Mouse (Mus musculus): ENCODE results near the gene Vmn2r85. TPM values are rescaled to one million over a fixed set of nuclear protein-coding genes. Genes with fewer than 3 reads are reported as not detected.

Gene Vmn2r85
- not detected in 2 replicates for polyA plus RNA-seq (2012)

DNA sequence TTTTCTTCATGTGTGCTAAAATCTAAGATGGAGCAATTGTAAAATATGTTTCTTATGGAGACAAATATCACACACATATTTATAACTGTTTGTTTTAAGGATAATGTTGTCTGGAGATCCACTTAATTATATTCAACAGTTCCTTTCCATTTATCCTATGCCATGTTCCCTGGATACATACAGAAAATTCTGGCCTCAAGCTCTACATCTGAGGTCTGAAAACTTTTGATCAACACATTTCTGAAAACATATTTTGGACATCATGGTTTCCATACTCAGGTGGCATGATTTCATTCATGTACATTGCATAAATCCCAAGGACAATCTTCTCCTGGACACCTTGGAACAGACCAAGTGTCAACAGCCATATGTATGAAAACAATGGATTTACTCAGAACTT is at the start of gene Vmn2r85:
Gene Vmn2r85, minus strand, starts transcription at position 101 of the 400 bp plus-strand sequence.

DNA sequence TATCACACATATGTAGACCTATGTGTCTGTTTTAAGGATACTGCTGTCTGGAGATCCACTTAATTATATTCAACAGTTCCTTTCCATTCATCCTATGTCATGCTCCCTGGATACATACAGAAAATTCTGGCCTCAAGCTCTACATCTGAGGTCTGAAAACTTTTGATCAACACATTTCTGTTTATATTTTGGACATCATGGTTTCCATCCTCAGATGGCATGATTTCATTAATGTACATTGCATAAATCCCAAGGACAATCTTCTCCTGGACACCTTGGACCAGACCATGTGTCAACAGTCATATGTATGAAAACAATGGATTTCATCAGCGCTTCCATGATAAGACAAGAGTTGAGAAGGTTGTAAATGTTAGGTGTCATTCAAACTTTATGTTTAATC is 26.4 kb upstream of the Vmn2r85 start, which contains the start of gene Vmn2r86:
Gene Vmn2r86, minus strand, starts transcription at position 101 of the 400 bp plus-strand sequence.

DNA sequence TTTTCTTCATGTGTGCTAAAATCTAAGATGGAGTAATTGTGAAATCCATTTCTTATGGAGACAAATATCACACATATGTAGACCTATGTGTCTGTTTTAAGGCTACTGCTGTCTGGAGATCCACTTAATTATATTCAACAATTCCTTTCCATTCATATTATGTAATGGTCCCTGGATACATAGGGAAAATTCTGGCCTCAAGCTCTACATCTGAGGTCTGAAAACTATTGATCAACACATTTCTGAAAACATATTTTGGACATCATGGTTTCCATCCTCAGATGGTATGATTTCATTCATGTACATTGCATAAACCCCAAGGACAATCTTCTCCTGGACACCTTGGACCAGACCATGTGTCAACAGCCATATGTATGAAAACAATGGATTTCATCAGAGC is 35.3 kb downstream of the Vmn2r85 start, which contains the start of gene Vmn2r84:
Gene Vmn2r84, minus strand, starts transcription at position 101 of the 400 bp plus-strand sequence.

Other genes with a start within 250 kb of the Vmn2r85 start
- not detected in 2 replicates for gene Olfr826, start 245.5 kb downstream of the Vmn2r85 start, polyA plus RNA-seq (2012)
- not detected in 2 replicates for gene Olfr827, start 215.3 kb downstream of the Vmn2r85 start, polyA plus RNA-seq (2012)
- gene Neurod4, start 149.5 kb downstream of the Vmn2r85 start, polyA plus RNA-seq (2012), result not detected in 2 replicates
- gene Tespa1, start 106.8 kb downstream of the Vmn2r85 start, polyA plus RNA-seq (2012), result 0.84 and 2.8 TPM in 2 replicates
- gene Vmn2r84, start 35.4 kb downstream of the Vmn2r85 start, polyA plus RNA-seq (2012), result not detected in 2 replicates
- not detected in 2 replicates for gene Vmn2r86, start 26.3 kb upstream of the Vmn2r85 start, polyA plus RNA-seq (2012)
- not detected in 2 replicates for gene Vmn2r87, start 67.7 kb upstream of the Vmn2r85 start, polyA plus RNA-seq (2012)